Mouse (Mus musculus) mouse embryonic stem cell (cell line): ENCODE data around the gene Mre11a.
"Not testable (repeated sequence)": the region's sequence is repeated elsewhere in the genome, so short reads cannot be mapped to it uniquely, and the experiment has no call there.

Experiments
- in situ Hi-C, 2 experiments: fragments of 300-500 bp; cut with MboI; formaldehyde crosslinking; loops; 1 replicate in 1 of 2; 3 replicates in 1 of 2; pipeline ENCODE4 v1.14.3; 2019 to 2020; ENCODE audit warnings: low sequenced_read_pairs in 2 of 2, low pct_unique_long_range_greater_than_20kb in 1 of 2, mixed read lengths in 1 of 2; ENCODE audit not compliant: unreplicated experiment in 1 of 2

Mre11a gene

GRCm38 (mm10) chr9:14856922-14857654 lies 72.6 kb downstream of the Mre11a start:
- in situ Hi-C loops: no loop called here

GRCm38 (mm10) chr9:14858170-14858706 lies 73.8 kb downstream of the Mre11a start:
- in situ Hi-C loops: no loop called here

- in situ Hi-C loops: no loop called here
These were observed 74.3 kb downstream of the Mre11a start for GRCm38 (mm10) chr9:14858782-14859181.

- in situ Hi-C loops: loop anchor here in 1 of 2 experiments (10.0 kb wide), 1 partner anchor 135 kb away; no protein-coding TSS in a partner anchor
These were observed 75.6 kb downstream of the Mre11a start, which contains the start of gene Gpr83 for GRCm38 (mm10) chr9:14859868-14860639. Gene Gpr83 (plus strand): TSS chr9:14860210.

GRCm38 (mm10) chr9:14863126-14863525 lies 78.7 kb downstream of the Mre11a start:
- in situ Hi-C loops: loop anchor here in 1 of 2 experiments (10.0 kb wide), 1 partner anchor 132 kb away; no protein-coding TSS in a partner anchor

GRCm38 (mm10) chr9:14864726-14865125 lies 80.3 kb downstream of the Mre11a start:
- in situ Hi-C loops: loop anchor here in 1 of 2 experiments (10.0 kb wide), 1 partner anchor 130 kb away; no protein-coding TSS in a partner anchor

GRCm38 (mm10) chr9:14866957-14867356 lies 82.5 kb downstream of the Mre11a start:
- in situ Hi-C loops: loop anchor here in 1 of 2 experiments (10.0 kb wide), 1 partner anchor 128 kb away; no protein-coding TSS in a partner anchor

GRCm38 (mm10) chr9:14868326-14868725 lies 83.9 kb downstream of the Mre11a start:
- in situ Hi-C loops: loop anchor here in 1 of 2 experiments (10.0 kb wide), 1 partner anchor 126 kb away; no protein-coding TSS in a partner anchor

- in situ Hi-C loops: no loop called here
These were observed 85.9 kb downstream of the Mre11a start for GRCm38 (mm10) chr9:14870377-14870776.

GRCm38 (mm10) chr9:14870802-14871201 lies 86.3 kb downstream of the Mre11a start:
- in situ Hi-C loops: no loop called here

GRCm38 (mm10) chr9:14871536-14871935 lies 87.1 kb downstream of the Mre11a start:
- in situ Hi-C loops: no loop called here

GRCm38 (mm10) chr9:14872181-14872930 lies 87.9 kb downstream of the Mre11a start:
- in situ Hi-C loops: no loop called here

- in situ Hi-C loops: no loop called here
These were observed 91.5 kb downstream of the Mre11a start for GRCm38 (mm10) chr9:14875743-14876507.

- in situ Hi-C loops: not testable (repeated sequence)
These were observed 92.1 kb downstream of the Mre11a start for GRCm38 (mm10) chr9:14876566-14876965.

- in situ Hi-C loops: no loop called here
These were observed 100.2 kb downstream of the Mre11a start for GRCm38 (mm10) chr9:14884641-14885040.

- in situ Hi-C loops: no loop called here
These were observed 100.7 kb downstream of the Mre11a start for GRCm38 (mm10) chr9:14885151-14885550.

- in situ Hi-C loops: no loop called here
These were observed 101.5 kb downstream of the Mre11a start for GRCm38 (mm10) chr9:14885954-14886353.
